8 mouse cellular contexts compared by ENCODE assay signal in the genomic region with DNA sequence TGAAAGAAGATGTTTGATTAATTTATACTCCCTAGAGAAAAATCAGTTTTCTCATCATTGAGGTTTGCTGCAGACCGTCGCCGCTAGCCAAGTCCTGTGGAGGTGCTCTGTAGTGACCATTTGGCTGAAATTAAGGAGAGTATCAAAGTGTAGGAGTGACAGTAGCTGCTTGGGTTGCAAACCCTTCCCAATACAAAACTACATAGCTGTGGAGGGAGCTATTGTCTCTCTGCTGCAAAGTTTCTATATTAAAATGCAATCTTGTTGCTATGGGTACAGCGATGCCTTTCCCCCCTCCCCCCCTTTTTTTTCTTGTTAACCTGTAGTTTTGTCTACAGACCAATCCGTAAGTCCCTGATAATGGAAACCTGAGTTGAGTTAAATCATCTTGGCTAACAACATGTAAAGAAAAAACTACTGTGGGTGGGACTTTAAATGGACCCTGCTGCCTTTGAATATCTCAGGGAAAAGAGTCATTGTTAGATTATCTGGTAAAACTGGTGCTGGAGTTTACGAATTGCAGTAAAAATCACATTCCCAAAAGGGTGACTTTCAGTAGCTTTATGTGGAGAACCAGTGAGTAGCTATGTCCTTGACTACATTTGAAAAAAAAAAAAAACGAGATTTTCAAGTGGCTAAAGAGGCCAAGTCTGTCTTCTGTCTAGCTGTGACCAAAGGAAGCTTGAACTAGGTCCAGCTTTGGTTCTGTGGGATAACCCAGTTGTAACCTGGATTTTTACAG. TPM values are rescaled to one million over a fixed set of nuclear protein-coding genes. Genes with fewer than 3 reads are reported as not detected.
DNase-seq lines count a peak whose midpoint lies in the region; ATAC-seq lines count a peak whose summit lies in the region.

No protein-coding gene starts in this region.

- H3K4me2 ChIP-seq in lung, embryonic 15.5 days, result peak overlapping the region; percentile 84
- H3K4me2 ChIP-seq in intestine, embryonic 14.5 days (ENCODE audit: low read length), result peak overlapping the region; percentile 62
- H3K4me2 ChIP-seq in neural tube, embryonic 13.5 days, result peak overlapping the region; percentile 88

- peak overlapping the region; percentile 48 for H3K9ac ChIP-seq in lung, embryonic 15.5 days
- peak overlapping the region; percentile 98 for H3K9ac ChIP-seq in intestine, embryonic 14.5 days (ENCODE audit: low read length)
- H3K9ac ChIP-seq in neural tube, embryonic 13.5 days, result peak overlapping the region; percentile 64

- no peak for DNase-seq in lung, postnatal 14 days
- DNase-seq in embryo, embryonic 10.5 days (ENCODE audit: low spot score), result peak; percentile 77
- no peak for DNase-seq in intestine, embryonic 14.5 days (ENCODE audit: low spot score)
- no peak for DNase-seq in cerebellum, adult 11-12 months
- DNase-seq in left cerebral cortex, adult 11 months (ENCODE audit: low spot score), result no peak
- DNase-seq in lung, postnatal 4 days, result no peak

- ATAC-seq in lung, embryonic 15.5 days (ENCODE audit: borderline replicate concordance, extremely low read depth, low FRiP score, low TSS enrichment), result no peak
- ATAC-seq in intestine, embryonic 14.5 days (replicated peaks; ENCODE audit: low FRiP score, low TSS enrichment, low read depth), result no peak
- no peak for ATAC-seq in neural tube, embryonic 13.5 days (ENCODE audit: low read depth)

- H3K9me3 ChIP-seq in lung, embryonic 15.5 days, result no peaks in the 10 kb centered on the region
- H3K9me3 ChIP-seq in intestine, embryonic 14.5 days (ENCODE audit: control insufficient read depth, low read length), result no peaks in the 10 kb centered on the region
- H3K9me3 ChIP-seq in neural tube, embryonic 13.5 days, result no peaks in the 10 kb centered on the region

- H3K4me1 ChIP-seq in lung, embryonic 15.5 days, result peaks cover 64% of the 10 kb centered on the region
- peaks cover 51% of the 10 kb centered on the region for H3K4me1 ChIP-seq in intestine, embryonic 14.5 days (replicated peaks; ENCODE audit: control insufficient read depth, insufficient read depth, low read length)
- H3K4me1 ChIP-seq in neural tube, embryonic 13.5 days (replicated peaks), result peaks cover 50% of the 10 kb centered on the region

- H3K27me3 ChIP-seq in lung, embryonic 15.5 days, result no peaks in the 10 kb centered on the region
- H3K27me3 ChIP-seq in intestine, embryonic 14.5 days (replicated peaks; ENCODE audit: control insufficient read depth, insufficient read depth, low read length), result no peaks in the 10 kb centered on the region
- no peaks in the 10 kb centered on the region for H3K27me3 ChIP-seq in neural tube, embryonic 13.5 days

- 7% methylated on average over 7 of the region's 7 CpGs for WGBS in lung, embryonic 15.5 days
- WGBS in intestine, embryonic 14.5 days, result 4% methylated on average over 7 of the region's 7 CpGs
- 6% methylated on average over 7 of the region's 7 CpGs for WGBS in neural tube, embryonic 13.5 days

- H3K27ac ChIP-seq in lung, embryonic 15.5 days, result peak overlapping the region; percentile 94
- H3K27ac ChIP-seq in intestine, embryonic 14.5 days (ENCODE audit: low read depth), result peak overlapping the region; percentile 92
- H3K27ac ChIP-seq in neural tube, embryonic 13.5 days (replicated peaks), result peak overlapping the region; percentile 80

- H3K36me3 ChIP-seq in lung, embryonic 15.5 days, result no peaks in the 10 kb centered on the region
- peaks cover 12% of the 10 kb centered on the region; the same call in 1 of the 2 replicates for H3K36me3 ChIP-seq in intestine, embryonic 14.5 days (ENCODE audit: control insufficient read depth, insufficient read depth, low read length)
- H3K36me3 ChIP-seq in neural tube, embryonic 13.5 days, result no peaks in the 10 kb centered on the region

- H3K4me3 ChIP-seq in lung, embryonic 15.5 days, result peak overlapping the region; percentile 94
- H3K4me3 ChIP-seq in intestine, embryonic 14.5 days (ENCODE audit: low read depth, low read length), result peak overlapping the region; percentile 81
- peak overlapping the region; percentile 79 for H3K4me3 ChIP-seq in neural tube, embryonic 13.5 days

RNA-seq across cellular contexts. Expression of a gene that starts 2.1 kb away (rescaled TPM):
- 67.2 and 68.7 TPM in 2 replicates for polyA plus RNA-seq in lung, embryonic 15.5 days (2015; fragmentation: Nextera tagmentation; extraction: Ambion mirVana)
- 75.2 and 88.0 TPM in 2 replicates for polyA plus RNA-seq in intestine, embryonic 14.5 days (2014; fragmentation: Nextera tagmentation; extraction: Ambion mirVana)
- polyA plus RNA-seq in neural tube, embryonic 13.5 days (2015; fragmentation: Nextera tagmentation; extraction: Ambion mirVana), result 23.8 and 25.3 TPM in 2 replicates

Comparison
In these comparisons a context has a peak if more than half of its experiments do, and no peak if none do; other contexts are left out.
1. H3K9ac ChIP-seq: peak in every context shown above with its lines; median percentile 98 in intestine, embryonic 14.5 days; 64 in neural tube, embryonic 13.5 days; 48 in lung, embryonic 15.5 days.